Mouse (Mus musculus): ENCODE measurements at regions not wholly inside any gene's neighbourhood (a gene's known extent, or its start where the extent isn't known, plus 50 kb on each side); places are given as distances from the start of the nearest gene placed in this dataset.

DNA sequence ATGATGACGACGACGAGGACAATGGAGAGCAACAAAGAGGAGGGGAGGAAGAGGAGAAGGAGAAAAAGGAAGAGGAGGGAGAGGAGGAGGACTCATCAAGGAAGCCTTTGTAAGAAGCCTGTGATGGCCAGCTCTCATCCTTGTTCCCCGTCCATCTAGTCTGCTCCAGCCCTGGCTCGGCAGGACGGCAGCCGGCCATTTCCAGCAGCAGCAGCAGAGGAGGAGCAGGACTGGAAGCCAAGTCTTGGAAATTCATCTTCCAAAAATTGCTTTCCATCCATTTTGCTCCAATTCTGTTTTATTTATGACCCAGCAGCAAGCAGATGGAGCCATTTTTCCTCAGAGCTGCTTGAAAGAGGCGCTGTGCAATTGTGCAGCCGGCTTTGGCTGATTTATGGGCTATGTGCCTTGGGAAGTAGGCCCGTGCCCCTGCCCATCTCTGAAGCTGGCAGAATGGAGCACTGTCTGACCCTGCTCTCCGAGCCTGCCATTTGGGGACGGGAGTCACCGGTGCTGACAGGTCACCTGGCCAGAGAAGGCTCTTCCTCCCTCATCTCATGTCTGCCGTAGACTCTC, 231.2 kb upstream of the N4bp1 start:
- TF ChIP-seq CTCF (IDR thresholded peaks at IDR 0.05; ENCODE audit: low read depth) (no peak), EP300 (IDR thresholded peaks at IDR 0.05; ENCODE audit: low read depth) (no peak)
